Mouse (Mus musculus) left cerebral cortex, adult 9 months (tissue): ENCODE measurements around the gene Ubqln4.

ENCODE experiments used
- DNase-seq, 2 experiments: peaks; one replicate each; pipeline ENCODE4 v3.0.0; 2022; ENCODE audit warnings: low spot score in 2 of 2

Ubqln4 gene

DNA sequence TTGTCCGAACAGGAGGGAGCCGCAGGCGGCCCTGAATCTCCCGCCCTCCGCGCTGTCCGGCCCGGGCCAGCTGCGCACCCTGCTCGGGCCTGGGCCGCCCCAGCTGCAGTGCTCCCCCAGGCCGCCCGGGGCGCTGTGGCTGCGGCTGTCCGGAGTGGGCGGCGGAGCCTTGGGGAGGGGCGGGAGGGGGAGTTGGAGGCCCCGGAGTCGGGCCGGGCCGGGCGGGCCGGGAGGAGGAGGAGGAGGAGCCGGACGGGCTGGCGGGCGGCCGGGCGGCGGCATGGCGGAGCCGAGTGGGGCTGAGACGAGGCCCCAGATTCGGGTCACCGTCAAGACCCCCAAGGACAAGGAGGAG is at the start of gene Ubqln4:
Gene Ubqln4, plus strand, starts transcription at position 234 of the 355 bp plus-strand sequence.
- peak in 1 of 2 experiments; percentile 87 for DNase-seq

DNA sequence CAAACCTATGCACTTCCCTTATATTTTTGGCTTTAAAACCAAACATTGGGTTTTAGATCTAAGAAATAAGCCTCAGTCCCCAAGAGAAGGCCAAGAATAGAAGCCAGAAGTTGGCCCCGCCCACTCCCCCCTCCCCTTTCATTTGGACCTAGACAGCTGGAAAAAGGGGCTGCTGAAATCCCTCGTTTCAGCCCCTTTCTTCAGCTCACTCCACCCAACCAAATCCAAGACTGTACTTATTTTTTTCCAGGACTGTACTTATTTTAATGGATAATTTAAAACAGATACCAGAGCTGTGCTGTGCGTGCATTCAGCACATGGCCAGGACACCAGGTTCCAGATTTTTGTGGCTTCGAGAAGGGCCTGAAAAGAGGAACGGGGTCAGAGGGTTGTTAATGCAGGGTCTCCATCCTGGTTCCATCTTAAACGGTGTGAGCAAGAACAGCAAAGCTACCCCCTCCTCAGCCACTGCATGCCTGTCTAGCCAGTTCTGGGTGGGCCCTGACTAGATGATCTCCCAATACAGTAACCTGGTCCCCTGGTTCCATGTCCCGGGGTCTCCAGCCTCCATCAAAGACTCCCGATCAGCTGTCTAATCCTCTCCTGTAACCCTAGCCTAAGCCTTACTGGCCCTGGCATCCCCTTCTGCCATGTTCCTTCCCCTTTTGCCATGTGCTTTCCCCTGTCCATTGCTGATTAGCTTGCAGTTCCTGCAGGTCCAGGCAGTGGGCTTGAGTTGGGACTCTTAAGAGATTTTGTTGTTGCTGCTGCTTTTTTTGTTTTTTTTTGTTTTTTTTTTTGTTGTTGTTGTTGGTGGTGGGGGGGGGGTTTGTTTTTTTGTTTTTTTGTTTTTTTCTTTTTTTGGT is 49.4 kb upstream of the Ubqln4 start:
- no peak for DNase-seq

DNA sequence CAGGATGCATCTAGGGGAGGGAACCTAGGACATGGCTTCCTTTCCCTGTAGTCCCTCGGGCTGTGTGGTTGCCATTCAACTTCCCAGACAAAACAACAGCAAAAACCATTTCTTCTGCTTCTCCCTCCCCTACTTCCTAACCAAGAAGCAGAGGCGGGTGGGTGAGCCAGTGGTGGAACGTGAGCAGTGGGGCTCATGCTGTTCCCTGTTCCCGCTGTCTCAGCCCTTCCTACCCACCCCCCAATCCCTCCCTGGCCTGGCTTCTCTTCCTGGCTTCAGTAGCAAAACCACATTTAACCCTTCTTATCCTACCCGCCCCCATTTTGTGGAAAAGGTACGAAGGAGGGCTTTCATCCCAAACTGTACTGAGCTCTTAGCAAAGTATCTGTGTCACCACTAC is 48.5 kb upstream of the Ubqln4 start:
- no peak for DNase-seq

DNA sequence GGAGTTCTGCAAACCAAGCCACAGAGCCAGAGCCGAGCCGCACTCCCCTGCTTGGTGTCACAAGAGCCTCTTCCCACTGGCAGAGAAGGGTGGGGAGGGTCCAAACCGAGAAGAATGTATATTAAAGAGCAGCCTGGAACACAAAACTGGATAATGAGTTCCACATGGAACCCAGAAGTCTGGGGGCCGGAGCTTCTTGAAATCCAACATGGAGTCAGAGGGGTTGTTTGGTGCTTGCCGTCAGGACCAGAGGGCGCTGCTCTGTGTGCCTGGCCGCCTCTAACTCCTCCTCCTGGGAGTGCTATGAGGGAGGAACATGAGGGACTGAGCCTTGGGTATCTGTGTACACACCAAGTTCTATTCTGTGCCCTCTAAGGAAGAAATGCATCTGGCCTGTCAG is 47.8 kb upstream of the Ubqln4 start:
- DNase-seq = no peak

DNA sequence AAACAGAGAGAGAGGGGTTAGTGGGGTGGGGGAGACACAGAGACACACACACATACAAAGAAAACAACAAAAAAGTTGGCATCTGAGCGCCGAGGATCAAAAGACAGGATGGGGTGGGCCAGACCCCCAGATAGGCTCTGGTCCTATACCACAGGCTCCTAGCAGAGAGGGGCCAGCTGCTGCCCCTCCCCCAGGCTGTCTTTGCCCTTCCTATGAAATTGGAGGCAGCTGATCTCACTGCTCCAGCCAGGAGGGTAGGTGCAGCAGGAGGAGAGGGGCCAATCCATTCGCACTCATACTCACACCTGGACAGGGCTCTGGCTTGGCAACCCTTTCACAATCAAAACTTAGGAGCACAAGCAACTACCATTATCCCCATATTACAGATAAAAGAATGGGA is 44.3 kb upstream of the Ubqln4 start:
- no peak for DNase-seq

DNA sequence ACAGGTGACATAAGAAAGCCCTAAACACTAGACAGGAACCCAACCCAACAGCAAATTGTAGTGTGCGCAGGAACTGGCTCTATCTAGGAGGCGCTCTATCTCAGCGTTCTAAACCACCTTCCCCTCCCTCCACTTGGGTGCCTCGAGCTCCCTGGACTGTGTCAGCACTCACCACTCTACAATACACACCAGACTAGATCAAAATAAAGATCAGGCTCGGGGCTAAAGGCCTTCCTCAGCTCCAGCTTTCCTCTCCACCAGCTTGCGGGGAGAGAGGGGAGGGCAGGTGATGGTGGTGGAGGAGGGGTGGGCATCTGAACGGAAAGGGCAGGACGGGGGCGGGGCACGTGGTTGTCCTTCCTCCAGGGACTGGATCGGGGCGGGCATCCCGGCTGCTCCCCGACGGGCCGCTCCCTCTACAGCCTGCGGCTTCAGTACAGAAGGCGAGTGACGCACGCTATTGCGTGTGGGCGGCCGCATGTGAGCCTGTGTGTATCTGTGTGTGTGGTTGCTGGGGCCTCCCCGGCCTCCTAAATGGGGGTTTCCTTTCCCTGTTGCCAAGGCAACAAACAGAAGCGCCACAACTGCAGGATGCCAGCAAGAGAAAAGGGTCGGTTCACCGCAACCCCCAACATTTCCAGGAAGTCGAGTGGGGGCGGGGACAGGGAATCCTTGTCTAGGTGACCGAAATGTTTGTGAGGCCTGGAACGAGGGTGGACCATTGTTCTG is 43.7 kb upstream of the Ubqln4 start, which contains the start of gene Lmna:
Gene Lmna, minus strand, starts transcription at position 265 of the 729 bp plus-strand sequence.
- peak; percentile 88 to 94 for DNase-seq

DNA sequence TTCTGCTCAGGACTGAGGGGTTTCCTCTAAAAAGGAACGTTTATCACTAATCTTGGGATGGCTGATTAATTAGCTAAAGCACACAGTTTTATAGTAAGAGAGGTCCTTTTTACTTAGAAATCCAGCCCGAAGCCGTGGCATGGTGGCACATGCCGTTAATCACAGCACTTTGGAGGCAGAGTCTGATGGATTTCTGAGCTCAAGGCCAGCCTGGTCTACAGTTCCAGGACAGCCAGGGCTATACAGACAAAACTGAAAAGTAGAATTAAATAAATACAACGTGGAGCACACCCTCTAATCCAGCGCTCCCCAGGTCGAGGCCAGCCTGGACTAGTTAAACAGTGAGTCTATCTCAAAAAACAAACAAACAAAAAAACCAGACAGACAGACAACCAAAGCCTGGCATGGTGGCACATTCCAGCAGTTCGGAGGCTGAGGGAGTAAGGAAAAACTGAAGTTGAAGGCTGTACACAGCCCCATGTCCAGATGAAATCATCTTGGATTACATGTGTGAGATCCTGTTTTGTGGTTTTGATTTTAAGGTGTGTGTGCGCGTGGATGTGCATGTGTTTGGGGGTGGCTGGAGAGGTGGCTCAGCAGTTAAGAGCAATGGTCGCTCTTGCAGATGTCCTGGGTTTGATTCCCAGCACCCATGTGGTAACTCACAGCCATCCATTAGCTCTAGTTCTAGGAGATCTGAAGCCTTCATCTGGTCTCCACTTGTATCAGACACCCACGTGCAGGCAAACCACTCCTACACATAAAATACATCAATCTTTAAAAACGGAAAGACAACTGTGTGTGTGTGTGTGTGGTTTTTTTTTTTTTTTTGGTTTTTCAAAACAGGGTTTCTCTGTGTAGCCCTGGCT is 42.9 kb upstream of the Ubqln4 start:
- DNase-seq = no peak

DNA sequence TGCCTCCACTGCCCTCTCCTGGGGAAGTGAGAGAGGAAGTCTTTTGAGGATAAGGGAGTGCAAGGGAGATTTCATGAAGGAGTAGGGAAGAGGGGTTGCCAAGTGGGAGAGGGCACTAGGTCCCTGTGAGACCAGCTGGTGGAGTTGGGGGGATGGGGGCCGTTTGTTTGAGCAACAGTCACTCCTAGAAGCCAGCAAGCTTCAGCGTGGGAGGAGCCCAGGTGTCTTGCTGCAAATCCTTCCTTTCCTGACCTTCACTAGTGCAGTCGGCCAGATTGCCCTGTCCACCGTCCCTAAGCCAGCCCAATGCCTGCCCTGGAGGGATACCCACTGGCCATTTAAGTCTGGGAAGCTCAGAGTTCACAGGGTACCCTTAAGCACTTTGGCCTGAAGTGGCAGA is 42.0 kb upstream of the Ubqln4 start:
- no peak for DNase-seq

DNA sequence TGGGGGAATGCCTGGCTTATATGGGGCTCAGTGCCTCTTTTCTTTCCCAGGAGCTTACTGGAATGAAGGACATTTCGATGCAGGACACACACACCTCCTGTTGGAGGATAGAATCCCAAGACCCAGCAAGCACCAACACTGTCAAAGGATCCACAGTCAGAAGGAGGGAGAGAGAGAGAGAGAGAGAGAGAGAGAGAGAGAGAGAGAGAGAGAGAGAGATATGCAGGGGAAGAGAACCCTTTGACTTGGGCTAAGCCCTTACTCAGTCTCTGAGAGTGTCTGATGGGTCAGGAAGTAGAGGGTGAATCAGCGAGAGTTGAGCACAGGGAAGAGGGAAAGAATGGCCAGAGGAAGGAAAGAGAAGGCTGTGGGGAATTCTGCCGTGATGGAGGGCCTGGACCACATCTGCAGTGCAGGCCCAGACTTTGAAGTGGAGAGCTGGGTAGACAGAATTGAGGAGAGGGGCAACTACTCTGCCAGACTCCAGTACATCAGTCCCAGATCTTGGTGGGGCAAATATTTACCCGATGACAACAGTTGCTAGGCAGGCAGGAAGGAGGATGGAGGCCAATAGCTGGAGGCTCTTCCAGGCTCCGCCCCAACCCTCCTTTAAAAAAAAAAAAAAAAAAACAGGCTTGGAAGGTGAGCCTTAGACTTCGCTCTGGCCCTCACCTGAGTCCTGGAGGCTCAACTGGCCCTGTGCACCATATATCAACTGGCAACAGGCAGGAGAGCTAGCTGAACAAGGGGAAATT is 41.2 kb upstream of the Ubqln4 start:
- DNase-seq = no peak

DNA sequence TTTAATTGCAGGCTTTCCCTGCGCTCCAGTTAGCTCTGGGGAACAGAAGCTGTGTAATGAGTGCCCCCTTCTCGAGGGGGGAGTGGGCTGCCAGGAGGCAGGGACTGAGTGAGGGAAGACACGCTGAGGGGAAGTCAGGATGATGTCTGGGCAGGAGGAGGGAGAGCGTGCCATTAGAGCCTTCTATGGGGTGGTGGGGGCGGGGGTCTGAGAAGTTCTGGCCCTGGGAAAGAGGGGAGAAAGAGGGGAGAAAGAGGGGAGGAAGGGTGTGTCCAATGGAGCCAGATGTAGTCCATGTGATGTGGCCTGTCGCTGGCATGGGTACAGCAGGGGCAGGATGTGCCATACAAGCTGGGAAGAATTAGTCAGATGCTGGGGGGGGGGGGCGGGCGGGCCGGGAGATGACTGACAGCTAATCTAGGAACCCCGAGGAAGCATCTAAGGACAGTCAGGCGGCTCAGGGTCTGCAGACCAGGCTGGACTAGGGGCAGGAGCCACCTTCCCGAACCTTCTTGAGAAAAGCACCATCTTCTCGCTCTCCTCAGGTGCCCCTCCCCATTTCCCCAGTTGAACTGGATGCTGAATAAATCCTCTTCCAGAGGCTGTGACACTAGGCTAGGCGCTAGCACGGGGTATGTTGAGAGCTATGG is 40.5 kb upstream of the Ubqln4 start:
- no peak for DNase-seq

DNA sequence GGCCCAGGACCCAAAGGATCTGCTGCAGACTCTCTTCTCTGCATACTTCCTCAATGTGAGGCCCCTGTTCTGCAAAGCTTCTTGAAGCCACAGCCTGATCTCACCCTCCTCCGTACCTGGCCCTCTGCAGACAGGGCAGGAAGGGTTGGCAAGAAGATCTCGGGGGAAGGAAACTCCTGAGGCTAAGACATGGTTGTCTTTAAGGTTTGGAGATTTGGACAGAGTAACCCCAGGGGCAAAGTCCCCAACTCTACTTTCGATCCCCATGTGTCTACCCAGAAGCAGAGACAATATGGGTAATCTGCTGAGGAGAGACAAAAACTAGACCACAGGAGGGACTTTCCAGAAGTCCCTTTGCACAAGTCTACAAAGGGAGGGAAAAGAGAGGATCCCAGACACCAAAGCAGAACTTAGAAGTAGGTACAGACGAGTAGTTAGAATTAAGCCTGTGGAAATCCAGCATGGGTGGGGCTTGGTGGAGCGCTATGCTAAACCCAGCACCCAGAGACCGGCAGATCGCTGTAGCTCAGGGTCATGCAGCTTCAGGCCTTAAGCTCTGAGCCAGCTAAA is 39.9 kb upstream of the Ubqln4 start:
- DNase-seq = no peak

DNA sequence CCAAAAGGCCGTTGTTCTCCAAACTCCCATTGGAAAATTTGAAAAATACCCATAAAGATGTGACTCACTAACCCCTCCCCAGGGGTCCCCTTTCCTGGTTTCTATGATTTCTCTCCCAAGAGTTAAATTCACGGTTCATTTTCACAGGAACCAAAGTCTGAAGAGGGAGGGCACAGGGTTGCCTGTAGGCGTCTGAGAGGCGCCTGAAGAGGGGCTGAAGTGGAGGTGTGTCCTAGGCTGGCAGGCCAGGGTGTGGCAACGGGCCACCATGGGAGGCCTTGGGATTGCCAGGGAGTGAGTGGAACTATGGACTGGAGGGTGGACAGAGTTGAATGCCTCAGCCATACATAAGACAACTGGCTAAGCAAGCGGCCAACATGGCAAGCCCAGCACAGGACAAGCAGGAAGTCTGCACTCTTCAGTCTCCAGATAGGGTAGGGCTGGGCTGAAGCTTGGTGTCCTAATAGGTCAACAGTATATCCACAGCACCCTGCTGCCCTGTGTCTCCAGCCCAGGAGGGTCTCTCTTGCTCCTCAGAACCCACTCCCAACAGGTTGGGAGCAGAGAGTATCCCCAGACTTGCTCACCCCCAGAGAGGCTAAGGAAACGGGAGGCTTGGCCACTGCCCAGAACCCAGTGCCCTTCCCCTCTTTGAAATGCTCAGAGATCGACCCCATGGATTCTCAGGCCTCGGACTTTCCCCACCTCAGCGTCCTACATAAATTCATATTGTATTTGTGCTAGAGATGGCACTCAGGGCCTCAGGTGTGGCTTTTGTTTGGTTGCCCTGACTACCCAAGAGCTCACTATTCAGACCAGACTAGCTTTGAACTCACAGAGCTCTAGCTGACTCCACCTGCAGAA is 39.1 kb upstream of the Ubqln4 start:
- no peak for DNase-seq

DNA sequence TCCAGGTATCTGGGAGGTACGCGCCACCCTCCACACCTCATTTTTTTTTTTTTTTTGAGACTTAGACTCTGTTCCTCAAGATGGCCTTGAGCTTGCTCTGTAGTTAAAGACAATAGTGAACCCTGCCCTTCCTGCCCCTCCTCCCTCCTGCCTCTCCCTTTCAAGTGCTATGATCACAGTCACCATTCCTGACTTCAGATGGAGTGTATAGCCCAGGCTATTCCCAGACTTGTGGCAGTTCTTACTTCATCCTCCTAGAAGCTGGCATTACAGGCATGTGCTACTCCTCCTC is 38.5 kb upstream of the Ubqln4 start:
- no peak for DNase-seq

DNA sequence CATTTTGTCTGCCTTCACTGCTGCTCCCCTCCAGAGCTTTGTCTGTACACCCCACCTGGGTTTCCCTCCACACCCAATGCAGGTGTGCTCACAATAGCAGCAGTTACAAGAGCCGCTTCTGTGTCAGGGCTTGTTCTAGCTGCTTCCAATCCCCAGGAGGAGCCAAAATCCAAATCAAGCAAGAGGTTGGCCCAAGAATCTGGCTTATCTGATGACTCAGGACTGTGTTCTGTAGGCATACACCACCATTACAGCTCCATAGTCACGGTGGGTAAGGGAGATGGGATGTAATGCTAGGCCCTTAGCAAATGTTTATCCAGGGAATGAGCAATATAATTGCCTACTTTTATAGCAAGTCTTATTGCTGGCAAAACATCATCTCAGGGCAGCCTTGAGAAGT is 37.2 kb upstream of the Ubqln4 start:
- no peak for DNase-seq

DNA sequence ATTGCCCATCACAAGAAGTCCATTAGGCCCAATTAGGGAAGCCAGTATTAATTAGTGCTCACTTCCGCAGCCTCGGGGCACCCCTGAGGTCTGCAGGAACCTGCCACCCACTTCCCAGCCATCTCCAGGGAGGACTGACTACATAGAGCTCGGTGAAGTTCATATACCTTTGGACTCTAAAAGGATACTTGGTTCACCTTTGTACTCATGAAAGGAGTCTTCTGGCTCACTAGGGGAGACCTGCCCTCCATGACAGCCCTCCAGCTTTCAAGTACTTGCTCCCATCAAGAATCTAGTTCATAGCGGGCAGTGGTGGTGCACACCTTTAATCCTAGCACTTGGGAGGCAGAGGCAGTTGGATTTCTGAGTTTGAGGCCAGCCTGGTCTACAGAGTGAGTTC is 35.1 kb upstream of the Ubqln4 start:
- DNase-seq = no peak

DNA sequence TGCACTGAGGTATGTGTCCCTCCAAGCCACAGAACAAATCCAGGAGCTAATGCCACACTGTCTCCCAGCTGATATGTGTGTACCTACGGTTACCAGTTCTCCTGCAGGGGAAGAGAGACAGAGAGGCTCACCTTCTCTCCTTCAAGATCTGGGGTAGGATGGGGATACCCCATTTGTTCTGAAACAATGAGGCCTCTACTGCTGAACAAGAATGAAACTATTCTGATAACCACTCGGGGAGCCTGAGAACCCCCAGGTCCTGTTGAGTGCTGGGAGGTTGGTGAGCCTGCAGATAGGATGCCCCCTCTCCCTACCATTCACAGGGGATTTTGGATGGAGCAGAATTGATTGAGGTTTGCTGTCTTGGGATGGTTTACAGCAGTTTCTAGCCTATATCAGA is 33.5 kb upstream of the Ubqln4 start:
- no peak for DNase-seq

DNA sequence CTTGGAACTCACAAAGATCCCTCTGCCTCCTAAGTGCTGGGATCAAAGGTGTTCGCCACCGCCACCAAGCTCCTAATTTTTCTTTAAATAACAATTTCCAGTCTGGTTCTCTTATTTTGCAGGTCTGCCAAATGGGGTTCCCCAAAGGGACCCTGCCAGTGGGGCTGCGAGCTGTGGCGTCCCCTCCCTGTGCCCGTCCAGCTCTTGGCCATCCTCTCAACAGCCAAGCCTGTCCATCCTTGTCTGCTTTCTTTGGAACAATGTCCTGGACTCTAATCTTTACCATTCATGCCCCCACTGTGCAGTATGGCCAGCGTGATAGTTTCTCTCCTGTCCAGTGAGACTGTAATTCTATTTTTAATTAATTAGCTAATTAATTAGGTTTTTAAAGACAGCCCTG is 32.4 kb upstream of the Ubqln4 start:
- DNase-seq = no peak

DNA sequence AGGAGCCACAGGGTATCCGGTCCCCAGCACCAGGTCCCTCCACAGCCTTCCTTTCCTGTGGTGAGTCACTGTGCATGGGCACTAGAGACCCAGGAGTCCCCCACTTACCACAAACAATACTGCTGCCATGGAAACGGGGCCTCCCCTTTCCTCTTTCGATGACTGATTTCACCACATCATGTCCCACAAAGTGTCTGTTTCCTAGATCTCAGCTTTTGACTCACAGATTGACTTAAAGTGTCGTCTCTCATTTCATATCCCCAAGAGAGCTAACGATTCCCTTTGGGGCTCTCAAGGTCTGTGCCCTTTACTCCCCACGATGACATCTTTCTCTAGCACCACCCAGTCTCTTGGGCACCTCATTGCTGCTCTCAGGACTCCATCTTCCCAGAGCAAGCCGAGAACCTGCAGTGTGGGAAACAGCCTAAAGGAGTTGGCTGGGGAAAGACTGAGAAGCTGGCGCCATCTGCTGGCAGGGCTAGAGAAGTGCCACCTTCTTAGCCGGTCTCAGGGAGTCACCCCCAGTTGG is 31.7 kb upstream of the Ubqln4 start:
- DNase-seq = peak in 1 of 2 experiments; percentile 67

DNA sequence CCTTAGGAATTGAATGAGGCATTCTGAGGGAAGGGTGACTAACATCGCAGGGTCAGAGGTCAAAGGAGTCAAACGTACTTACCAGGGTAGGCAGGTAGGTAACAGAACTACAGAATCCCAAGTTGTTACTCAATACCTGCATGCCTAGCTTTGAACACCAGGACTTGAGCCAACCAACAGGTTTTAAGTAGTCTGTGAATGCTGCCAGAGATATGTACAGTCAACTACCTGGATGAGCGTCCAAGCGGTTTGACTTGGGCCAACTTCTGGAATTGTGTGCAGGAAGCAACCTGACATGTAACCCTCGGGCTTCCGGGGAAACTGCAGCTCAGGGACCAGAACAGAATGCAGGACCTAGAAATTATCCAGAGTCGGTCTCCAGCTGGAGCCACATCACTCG is 30.5 kb upstream of the Ubqln4 start:
- no peak for DNase-seq

DNA sequence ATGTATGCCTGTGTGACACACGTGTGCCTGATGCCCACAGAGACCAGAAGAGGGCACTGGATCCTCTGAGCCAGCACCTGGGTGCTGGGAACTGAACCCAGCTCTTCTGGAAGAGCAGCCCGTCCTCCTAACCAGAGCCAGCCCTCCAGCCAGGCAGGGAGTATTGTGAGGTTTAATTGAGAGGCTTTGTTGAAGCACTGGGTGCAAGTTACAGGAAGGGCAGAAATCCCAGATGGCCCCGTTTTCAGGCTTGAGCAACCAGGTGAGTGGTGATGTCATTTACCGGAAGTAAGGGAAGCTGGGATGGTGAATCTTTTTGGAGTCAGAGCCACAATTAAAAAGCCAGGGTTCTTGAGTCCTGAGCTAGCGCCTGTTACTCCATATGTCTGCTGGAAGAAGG is 28.5 kb upstream of the Ubqln4 start:
- DNase-seq = no peak
